Mouse (Mus musculus): ENCODE data around the gene Ndufa11. TPM values are rescaled to one million over a fixed set of nuclear protein-coding genes. Genes with fewer than 3 reads are reported as not detected.

Gene Ndufa11
- polyA plus RNA-seq, 1 experiment from 2014 or later = 352 TPM

GRCm38 (mm10) chr17:56757416-56758123 is 40.0 kb downstream of the Ndufa11 start, which contains the start of gene Nrtn:
Gene Nrtn (minus strand): TSS chr17:56757530.
- Histone ChIP-seq H3K4me3 (ENCODE audit: low read depth, low read length) (peak within 1 kb of the TSS; percentile 47), H3K27me3 (ENCODE audit: control insufficient read depth, insufficient read depth, low read length) (peaks cover 48% of the 10 kb centered on the region), H3K27ac (replicated peaks; ENCODE audit: low read depth, low read length) (no peak within 1 kb of the TSS), H3K36me3 (replicated peaks; ENCODE audit: control insufficient read depth, insufficient read depth, low read depth, low read length) (no peaks in the 10 kb centered on the region), H3K4me1 (ENCODE audit: control insufficient read depth, insufficient read depth, low read length) (peaks cover 6% of the 10 kb centered on the region), H3K9me3 (replicated peaks; ENCODE audit: control insufficient read depth, low read length) (no peaks in the 10 kb centered on the region), H3K4me2 (ENCODE audit: low read depth, low read length) (peak within 1 kb of the TSS; percentile 97), H3K9ac (replicated peaks; ENCODE audit: low read length) (peak within 1 kb of the TSS; percentile 54)
- ATAC-seq (replicated peaks; ENCODE audit: insufficient number of reproducible peaks, low FRiP score, low TSS enrichment, low read depth) = peak; percentile 34
- WGBS = under 1% methylated on average over 47 of the region's 48 CpGs
- DNase-seq (ENCODE audit: low spot score) = peak; percentile 92

GRCm38 (mm10) chr17:56758132-56758531 is 40.6 kb downstream of the Ndufa11 start:
- peaks cover 8% of the 10 kb centered on the region for H3K4me1 ChIP-seq (ENCODE audit: control insufficient read depth, insufficient read depth, low read length)
- no peaks in the 10 kb centered on the region for H3K36me3 ChIP-seq (replicated peaks; ENCODE audit: control insufficient read depth, insufficient read depth, low read depth, low read length)
- 7% methylated on average over 12 of the region's 12 CpGs for WGBS
- H3K9ac ChIP-seq (replicated peaks; ENCODE audit: low read length) = no peak overlapping the region
- H3K27me3 ChIP-seq (ENCODE audit: control insufficient read depth, insufficient read depth, low read length) = peaks cover 44% of the 10 kb centered on the region
- H3K4me2 ChIP-seq (ENCODE audit: low read depth, low read length) = no peak overlapping the region; the same call in 1 of the 2 replicates
- peak; percentile 62 for DNase-seq (ENCODE audit: low spot score)
- no peak overlapping the region for H3K27ac ChIP-seq (replicated peaks; ENCODE audit: low read depth, low read length)
- H3K4me3 ChIP-seq (ENCODE audit: low read depth, low read length) = no peak overlapping the region
- H3K9me3 ChIP-seq (replicated peaks; ENCODE audit: control insufficient read depth, low read length) = no peaks in the 10 kb centered on the region
- ATAC-seq (replicated peaks; ENCODE audit: insufficient number of reproducible peaks, low FRiP score, low TSS enrichment, low read depth) = no peak

DNA sequence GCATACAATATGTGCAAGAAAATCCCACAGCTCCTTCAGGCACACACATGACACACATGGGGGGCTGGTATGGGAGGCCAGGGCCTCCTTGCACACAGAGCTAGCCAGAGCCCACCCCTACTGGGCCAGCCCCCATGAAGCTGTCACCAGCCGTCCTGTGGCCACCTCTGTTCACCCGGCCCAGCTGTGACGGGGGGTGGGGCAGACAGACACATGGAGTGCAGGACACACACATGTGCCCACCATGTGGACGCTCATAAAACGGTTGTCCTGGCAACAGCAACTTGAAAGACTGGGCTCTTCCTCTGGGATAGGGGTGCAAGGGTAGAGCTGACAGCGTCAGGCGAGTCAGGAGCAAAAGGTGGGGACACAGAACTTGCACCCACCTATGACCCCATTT is 41.7 kb downstream of the Ndufa11 start:
- Histone ChIP-seq H3K36me3 (replicated peaks; ENCODE audit: control insufficient read depth, insufficient read depth, low read depth, low read length) (no peaks in the 10 kb centered on the region), H3K9ac (replicated peaks; ENCODE audit: low read length) (no peak overlapping the region), H3K27me3 (ENCODE audit: control insufficient read depth, insufficient read depth, low read length) (peaks cover 33% of the 10 kb centered on the region), H3K4me2 (ENCODE audit: low read depth, low read length) (no peak overlapping the region), H3K4me3 (ENCODE audit: low read depth, low read length) (no peak overlapping the region), H3K27ac (replicated peaks; ENCODE audit: low read depth, low read length) (no peak overlapping the region), H3K4me1 (ENCODE audit: control insufficient read depth, insufficient read depth, low read length) (peaks cover 8% of the 10 kb centered on the region), H3K9me3 (replicated peaks; ENCODE audit: control insufficient read depth, low read length) (no peaks in the 10 kb centered on the region)
- DNase-seq (ENCODE audit: low spot score) (no peak), ATAC-seq (replicated peaks; ENCODE audit: insufficient number of reproducible peaks, low FRiP score, low TSS enrichment, low read depth) (no peak)
- 53% methylated on average over 7 of the region's 7 CpGs for WGBS

- Histone ChIP-seq H3K27me3 (ENCODE audit: control insufficient read depth, insufficient read depth, low read length) (peaks cover 14% of the 10 kb centered on the region), H3K36me3 (replicated peaks; ENCODE audit: control insufficient read depth, insufficient read depth, low read depth, low read length) (no peaks in the 10 kb centered on the region), H3K27ac (replicated peaks; ENCODE audit: low read depth, low read length) (no peak overlapping the region), H3K9ac (replicated peaks; ENCODE audit: low read length) (no peak overlapping the region), H3K4me2 (ENCODE audit: low read depth, low read length) (no peak overlapping the region), H3K4me1 (ENCODE audit: control insufficient read depth, insufficient read depth, low read length) (peaks cover 8% of the 10 kb centered on the region), H3K9me3 (replicated peaks; ENCODE audit: control insufficient read depth, low read length) (no peaks in the 10 kb centered on the region), H3K4me3 (ENCODE audit: low read depth, low read length) (no peak overlapping the region)
- ATAC-seq (replicated peaks; ENCODE audit: insufficient number of reproducible peaks, low FRiP score, low TSS enrichment, low read depth) (no peak), DNase-seq (ENCODE audit: low spot score) (no peak)
- WGBS = 63% methylated on average over 3 of the region's 3 CpGs
These were observed 43.5 kb downstream of the Ndufa11 start for GRCm38 (mm10) chr17:56761077-56761476.

DNA sequence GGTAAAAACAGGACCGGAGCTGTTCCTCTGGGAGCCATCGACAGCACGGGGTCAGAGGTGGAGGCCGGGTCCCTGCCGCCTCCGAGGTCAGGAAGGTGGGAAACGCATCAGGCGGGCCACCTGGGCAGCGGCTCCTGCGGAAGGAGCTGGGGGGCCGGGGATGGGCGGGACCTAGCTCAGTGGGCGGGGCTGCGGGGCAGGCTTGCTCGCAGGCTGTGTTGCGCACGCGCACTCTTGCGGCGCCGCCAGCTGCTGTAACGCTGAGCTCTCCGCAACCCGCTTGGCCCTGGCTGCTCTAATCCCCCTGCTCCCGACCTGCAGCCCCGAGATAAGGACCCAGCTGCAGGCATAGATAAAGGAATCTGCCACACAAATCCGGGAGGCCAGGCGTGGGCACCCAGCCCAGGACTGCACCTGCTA is 44.4 kb downstream of the Ndufa11 start:
- Histone ChIP-seq H3K4me3 (ENCODE audit: low read depth, low read length) (peak overlapping the region; percentile 37), H3K4me1 (ENCODE audit: control insufficient read depth, insufficient read depth, low read length) (peaks cover 6% of the 10 kb centered on the region), H3K27ac (replicated peaks; ENCODE audit: low read depth, low read length) (peak overlapping the region; percentile 59; the same call in 1 of the 2 replicates), H3K27me3 (ENCODE audit: control insufficient read depth, insufficient read depth, low read length) (peaks cover 6% of the 10 kb centered on the region), H3K36me3 (replicated peaks; ENCODE audit: control insufficient read depth, insufficient read depth, low read depth, low read length) (no peaks in the 10 kb centered on the region), H3K4me2 (ENCODE audit: low read depth, low read length) (peak overlapping the region; percentile 79), H3K9ac (replicated peaks; ENCODE audit: low read length) (peak overlapping the region; percentile 60), H3K9me3 (replicated peaks; ENCODE audit: control insufficient read depth, low read length) (no peaks in the 10 kb centered on the region)
- ATAC-seq (replicated peaks; ENCODE audit: insufficient number of reproducible peaks, low FRiP score, low TSS enrichment, low read depth) = peak; percentile 11; the same call in 1 of the 2 replicates
- under 1% methylated on average over 27 of the region's 28 CpGs for WGBS
- DNase-seq (ENCODE audit: low spot score) = peak; percentile 94

DNA sequence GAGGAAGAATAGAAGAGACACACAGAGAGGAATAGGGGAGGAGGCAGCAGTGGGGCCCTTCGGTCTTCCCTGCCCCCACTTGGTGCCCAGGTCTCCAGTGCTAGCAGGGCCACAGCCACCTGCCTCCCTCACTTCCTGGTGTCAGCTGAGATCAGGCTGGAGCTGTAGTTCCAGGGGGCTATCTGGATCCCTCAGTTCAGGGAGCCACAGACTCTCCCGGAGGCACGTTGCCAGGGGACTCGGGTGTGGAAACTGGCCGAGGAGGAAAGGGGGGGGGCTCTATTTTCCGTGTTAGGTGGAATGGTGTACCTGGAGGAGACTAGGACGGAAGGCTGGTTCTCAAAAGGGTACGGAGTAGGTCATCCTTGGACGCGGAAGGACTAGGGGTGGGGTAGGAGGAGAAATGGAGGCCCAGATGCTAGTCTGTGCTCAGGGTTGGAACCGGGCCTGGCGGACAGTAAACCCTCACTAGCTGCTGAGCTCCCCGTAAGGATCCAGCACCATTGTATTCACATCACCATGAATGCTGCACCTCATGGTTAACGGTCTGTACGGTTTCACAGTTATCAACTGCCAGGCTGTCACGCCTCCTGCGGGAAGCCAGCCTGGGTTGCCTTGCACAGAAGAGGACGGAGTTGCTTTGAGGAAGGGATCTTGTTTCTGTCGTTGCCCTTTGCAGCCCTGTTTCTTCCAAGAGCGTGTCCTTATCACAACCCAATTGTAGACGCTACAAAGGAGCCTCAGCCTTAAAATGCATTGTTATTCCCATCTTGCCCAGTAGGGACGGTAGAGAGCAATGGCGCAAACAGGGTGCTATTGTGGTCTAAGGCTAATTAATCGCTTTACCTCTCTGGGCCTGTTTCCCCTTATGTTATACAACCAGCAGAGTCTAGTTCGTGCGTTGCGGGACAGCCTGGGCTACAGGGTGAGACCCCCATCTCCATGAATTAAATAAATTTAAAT is 45.5 kb downstream of the Ndufa11 start:
- peak; percentile 73 for DNase-seq (ENCODE audit: low spot score)
- no peak for ATAC-seq (replicated peaks; ENCODE audit: insufficient number of reproducible peaks, low FRiP score, low TSS enrichment, low read depth)
- H3K27me3 ChIP-seq (ENCODE audit: control insufficient read depth, insufficient read depth, low read length) = no peaks in the 10 kb centered on the region
- no peak overlapping the region; the same call in 1 of the 2 replicates for H3K9ac ChIP-seq (replicated peaks; ENCODE audit: low read length)
- H3K36me3 ChIP-seq (replicated peaks; ENCODE audit: control insufficient read depth, insufficient read depth, low read depth, low read length) = no peaks in the 10 kb centered on the region
- H3K4me2 ChIP-seq (ENCODE audit: low read depth, low read length) = no peak overlapping the region; the same call in 1 of the 2 replicates
- peaks cover 3% of the 10 kb centered on the region; the same call in 1 of the 2 replicates for H3K4me1 ChIP-seq (ENCODE audit: control insufficient read depth, insufficient read depth, low read length)
- 51% methylated on average over 27 of the region's 27 CpGs for WGBS
- H3K27ac ChIP-seq (replicated peaks; ENCODE audit: low read depth, low read length) = no peak overlapping the region
- no peak overlapping the region for H3K4me3 ChIP-seq (ENCODE audit: low read depth, low read length)
- H3K9me3 ChIP-seq (replicated peaks; ENCODE audit: control insufficient read depth, low read length) = no peaks in the 10 kb centered on the region

GRCm38 (mm10) chr17:56763741-56764250 is 46.2 kb downstream of the Ndufa11 start:
- Histone ChIP-seq H3K4me2 (ENCODE audit: low read depth, low read length) (no peak overlapping the region), H3K9ac (replicated peaks; ENCODE audit: low read length) (no peak overlapping the region), H3K27ac (replicated peaks; ENCODE audit: low read depth, low read length) (no peak overlapping the region)

More at GRCm38 (mm10) chr17:56763741-56764250, 46.2 kb downstream of the Ndufa11 start:
- DNase-seq (ENCODE audit: low spot score) = no peak
- no peaks in the 10 kb centered on the region for H3K9me3 ChIP-seq (replicated peaks; ENCODE audit: control insufficient read depth, low read length)
- ATAC-seq (replicated peaks; ENCODE audit: insufficient number of reproducible peaks, low FRiP score, low TSS enrichment, low read depth) = no peak
- no peaks in the 10 kb centered on the region for H3K36me3 ChIP-seq (replicated peaks; ENCODE audit: control insufficient read depth, insufficient read depth, low read depth, low read length)
- H3K27me3 ChIP-seq (ENCODE audit: control insufficient read depth, insufficient read depth, low read length) = no peaks in the 10 kb centered on the region
- peaks cover 3% of the 10 kb centered on the region; the same call in 1 of the 2 replicates for H3K4me1 ChIP-seq (ENCODE audit: control insufficient read depth, insufficient read depth, low read length)
- no peak overlapping the region; the same call in 1 of the 2 replicates for H3K4me3 ChIP-seq (ENCODE audit: low read depth, low read length)
- WGBS = 69% methylated on average over 8 of the region's 8 CpGs

Data from embryonic facial prominence, embryonic 11.5 days (tissue).